Mouse (Mus musculus) heart, postnatal 4 days (tissue): Measurements from ENCODE around the gene Prim2. TPM values are rescaled to one million over a fixed set of nuclear protein-coding genes. Genes with fewer than 3 reads are reported as not detected.

Source experiments
- DNase-seq: peaks from one replicate; pipeline ENCODE4 v3.0.0; 2021
- total RNA-seq, 2 experiments: library from RNA; stranded (reverse); gene quantifications; 2 replicates each; pipeline ENCODE4 v1.2.3; 2021

The Prim2 gene
- total RNA-seq, 2 experiments from 2014 or later, result 10.1 to 10.6 TPM

- no peak for DNase-seq
These were observed 185.8 kb downstream of the Prim2 start for GRCm38 (mm10) chr1:33483746-33484145.

GRCm38 (mm10) chr1:33480382-33480781 is 189.2 kb downstream of the Prim2 start:
- no peak for DNase-seq

GRCm38 (mm10) chr1:33471069-33471468 is 198.5 kb downstream of the Prim2 start:
- no peak for DNase-seq

- DNase-seq, result no peak
These were observed 199.4 kb downstream of the Prim2 start for GRCm38 (mm10) chr1:33470222-33470621.

- DNase-seq, result no peak
These were observed 205.4 kb downstream of the Prim2 start for GRCm38 (mm10) chr1:33464234-33464633.

GRCm38 (mm10) chr1:33460703-33461102 is 208.9 kb downstream of the Prim2 start:
- DNase-seq, result no peak

- no peak for DNase-seq
These were observed 209.3 kb downstream of the Prim2 start for GRCm38 (mm10) chr1:33460262-33460661.

GRCm38 (mm10) chr1:33458950-33459349 is 210.6 kb downstream of the Prim2 start:
- DNase-seq, result no peak

- no peak for DNase-seq
These were observed 215.3 kb downstream of the Prim2 start for GRCm38 (mm10) chr1:33454251-33454650.

GRCm38 (mm10) chr1:33453299-33453698 is 216.3 kb downstream of the Prim2 start:
- DNase-seq, result no peak

- no peak for DNase-seq
These were observed 222.4 kb downstream of the Prim2 start for GRCm38 (mm10) chr1:33447179-33447578.

GRCm38 (mm10) chr1:33436167-33436566 is 233.4 kb downstream of the Prim2 start:
- no peak for DNase-seq

Other genes with a start within 250 kb of the Prim2 start
- 10 to 100 TPM; 19.0 to 19.6 TPM for gene Rab23, start 50.1 kb upstream of the Prim2 start, total RNA-seq
- 10 to 100 TPM; 62.7 to 67.7 TPM for gene Bag2, start 88.0 kb upstream of the Prim2 start, total RNA-seq
- 10 to 100 TPM; 21.1 to 30.8 TPM for gene Zfp451, start 144.8 kb upstream of the Prim2 start, total RNA-seq
- gene Bend6, start 238.0 kb upstream of the Prim2 start, total RNA-seq, result 1 to 10 TPM; 4.5 to 6.8 TPM
- 100 to 1,000 TPM; 238 TPM for gene Dst, start 238.4 kb upstream of the Prim2 start, total RNA-seq